Mouse (Mus musculus): Measurements from ENCODE around the gene Sucnr1.

Gene Sucnr1

DNA sequence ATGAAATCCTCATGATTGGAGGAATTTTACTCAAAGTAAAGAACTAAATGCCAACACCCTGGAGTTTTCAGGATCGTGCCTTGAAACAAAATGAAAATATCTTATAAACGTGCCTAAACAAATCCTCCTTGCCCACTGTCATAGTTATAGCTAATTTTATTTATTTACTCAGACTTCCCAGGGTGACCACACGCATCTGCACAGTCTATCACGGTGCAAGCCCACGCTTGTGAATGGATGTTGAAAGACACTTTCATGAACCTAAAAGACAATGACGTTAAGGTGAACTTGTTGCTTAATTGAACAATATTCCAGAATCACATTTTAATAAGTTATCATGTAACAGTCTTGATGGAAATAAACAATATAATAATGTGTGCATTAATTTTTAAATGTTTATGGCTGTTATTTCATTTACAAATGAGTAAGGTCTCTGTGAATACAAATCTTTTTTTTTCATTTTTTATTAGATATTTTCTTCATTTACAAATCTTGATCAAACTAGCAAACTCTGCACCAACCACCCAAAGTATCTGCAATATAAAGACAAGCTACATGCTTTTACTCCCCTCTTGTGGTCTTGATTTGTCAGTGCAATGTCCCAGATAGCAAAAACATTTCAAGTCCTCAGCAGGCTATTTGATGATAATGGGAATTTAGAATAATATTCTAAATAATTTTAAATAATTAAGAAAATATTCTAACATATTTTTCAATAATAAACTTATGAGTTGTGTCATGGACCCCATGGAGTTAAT is 30.4 kb downstream of the Sucnr1 start:
- DNase-seq: no peak

DNA sequence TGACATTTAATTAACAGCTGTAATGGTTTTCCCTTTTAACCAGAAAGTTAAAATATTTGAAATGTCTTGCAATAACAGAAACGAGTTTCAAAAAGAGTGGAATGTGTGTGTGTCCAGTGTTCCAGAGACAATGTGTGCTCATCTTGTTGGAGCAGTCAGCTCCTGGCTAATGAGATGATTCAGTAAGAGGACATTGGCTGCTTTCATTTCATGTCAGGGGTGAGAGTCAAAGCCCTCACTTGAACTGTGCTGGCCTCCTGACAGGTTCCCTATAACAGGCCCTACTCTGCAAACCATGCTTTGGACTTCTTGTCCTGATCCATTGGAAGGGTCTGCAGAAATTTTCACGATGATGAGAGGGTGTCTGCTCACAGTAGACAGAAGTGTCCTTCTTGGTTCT is 32.9 kb downstream of the Sucnr1 start:
- DNase-seq: no peak

DNA sequence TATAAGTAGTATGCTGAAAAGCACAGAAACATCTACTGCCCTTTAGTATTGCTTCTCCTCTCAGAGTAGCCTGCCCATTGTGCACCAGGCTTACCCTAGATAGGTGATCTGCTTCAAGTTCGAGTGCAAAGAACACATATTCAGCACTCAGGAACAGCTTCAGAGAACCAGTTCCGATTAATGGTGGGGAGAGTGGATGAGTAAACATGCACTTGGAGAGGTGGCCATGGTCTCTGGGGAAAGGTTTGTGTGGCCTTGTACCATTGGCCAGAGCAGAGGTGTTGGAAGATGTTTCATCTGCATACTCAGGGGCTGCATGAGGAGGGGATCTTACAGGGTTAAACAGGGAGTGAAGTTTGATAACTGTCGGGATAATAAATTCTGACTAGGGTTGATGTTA is 39.8 kb downstream of the Sucnr1 start:
- no peak for DNase-seq

DNA sequence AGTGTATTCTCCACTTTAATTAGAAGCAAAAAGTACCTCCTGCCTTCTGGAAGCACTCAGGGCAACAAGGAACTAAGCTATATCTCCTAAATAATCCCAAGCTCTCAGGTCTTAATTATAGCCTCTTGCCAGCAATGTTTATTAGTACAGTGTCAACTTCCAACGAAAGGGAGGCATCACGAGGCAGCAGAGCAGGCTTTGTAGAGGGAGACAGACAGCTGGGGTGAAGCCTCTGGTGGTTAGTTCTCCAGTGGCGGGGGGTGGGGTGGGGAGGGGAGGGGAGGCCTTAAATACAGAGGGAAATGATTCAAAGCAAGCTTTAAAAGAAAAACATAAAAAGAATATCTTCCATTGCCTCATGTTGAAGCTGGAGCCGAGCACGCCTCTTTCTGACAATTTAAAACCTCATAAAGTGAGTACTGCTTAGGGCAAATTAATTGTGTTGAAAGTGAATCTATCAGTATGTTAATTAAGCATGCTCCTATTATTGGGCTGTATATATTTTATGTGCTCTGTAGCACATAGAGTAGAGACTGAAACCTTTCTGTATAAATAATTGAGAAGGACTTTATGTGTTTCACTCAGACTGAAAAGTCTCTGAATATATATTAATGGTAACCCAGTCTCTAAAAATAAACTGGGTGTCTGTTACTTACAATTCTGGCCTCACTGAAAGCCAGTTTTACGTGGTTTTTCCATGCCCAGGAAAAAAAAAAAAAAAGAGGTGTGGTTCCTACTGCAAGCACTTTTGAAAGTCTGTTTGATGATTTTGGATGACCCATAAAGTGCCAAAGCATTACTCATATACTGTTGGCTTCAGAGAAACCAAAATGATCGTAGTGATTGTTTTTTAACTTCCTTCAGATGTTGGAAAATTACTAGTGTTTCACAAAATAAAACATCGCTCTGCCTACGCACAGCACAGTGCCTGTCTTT is 42.5 kb downstream of the Sucnr1 start:
- no peak for DNase-seq

DNA sequence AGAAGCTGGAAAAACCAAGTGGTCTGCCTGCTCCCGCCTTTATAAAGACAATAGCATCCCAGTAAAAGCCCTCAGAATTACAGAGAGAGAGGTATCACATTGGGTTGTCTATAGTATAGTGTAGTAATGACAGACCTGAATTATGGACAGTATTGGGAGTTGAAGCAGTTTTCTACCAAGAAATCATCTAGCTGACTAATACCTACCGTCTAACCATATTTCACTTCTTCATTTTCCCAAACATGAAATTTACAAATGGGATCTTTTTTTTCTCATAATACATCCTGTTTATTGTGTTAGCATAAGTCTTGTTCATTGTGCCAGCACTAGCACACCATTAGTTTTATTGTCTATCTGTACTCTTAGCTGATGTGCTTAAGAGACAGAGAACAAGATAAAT is 44.9 kb downstream of the Sucnr1 start:
- DNase-seq: no peak

DNA sequence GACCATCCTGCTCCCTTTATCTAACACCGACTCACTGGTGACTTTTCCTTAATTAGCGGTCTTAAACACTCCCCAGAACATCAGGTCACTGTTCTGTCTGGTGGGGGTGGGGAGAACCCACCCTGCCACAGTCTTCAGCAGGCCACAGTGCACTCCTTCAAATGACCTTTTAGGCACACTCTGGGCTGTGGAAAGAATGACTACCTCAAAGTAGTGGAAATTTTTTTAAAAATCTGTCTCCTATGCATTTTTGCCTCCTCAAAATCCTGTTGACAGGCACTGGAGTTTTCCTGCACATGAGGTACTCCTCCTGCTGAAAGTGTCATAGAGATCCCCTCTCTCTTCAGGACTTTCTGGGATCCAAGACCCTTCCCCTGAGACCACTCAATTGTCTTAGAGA is 46.6 kb downstream of the Sucnr1 start:
- DNase-seq: no peak

DNA sequence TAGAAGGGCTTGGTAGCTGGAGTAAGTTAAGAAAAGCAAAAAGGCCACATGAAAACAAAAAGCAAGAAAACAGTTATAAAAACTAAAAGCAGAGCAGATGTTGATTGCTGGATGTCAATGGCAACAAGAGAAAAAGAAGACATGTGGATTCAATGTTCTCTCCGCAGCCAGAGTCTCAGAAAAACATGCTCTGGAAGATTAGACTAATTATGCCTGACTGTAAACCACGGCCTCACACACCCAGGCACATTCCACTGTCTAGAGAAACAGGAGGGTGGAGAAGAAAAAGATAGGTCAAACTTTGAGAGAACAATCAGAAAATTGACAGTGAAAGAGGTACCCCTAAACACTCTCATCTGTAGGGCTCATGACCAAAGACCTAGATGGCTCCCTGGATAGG is 54.1 kb downstream of the Sucnr1 start:
- DNase-seq: no peak
